Mouse (Mus musculus): ENCODE results near the gene Gck. TPM values are rescaled to one million over a fixed set of nuclear protein-coding genes. Genes with fewer than 3 reads are reported as not detected.

Gck gene
- polyA plus RNA-seq, 1 experiment from 2014 or later, result 0.84 TPM

GRCm38 (mm10) chr11:5920323-5920960 is 29.4 kb downstream of the Gck start:
- peak; percentile 58; the same call in 1 of the 2 replicates for ATAC-seq (ENCODE audit: insufficient read depth)
- Histone ChIP-seq H3K4me2 (0 out of 2 replicates have a peak overlapping the region, but pooled peaks have one; percentile 18), H3K36me3 (ENCODE audit: insufficient read depth) (no peaks in the 10 kb centered on the region)

GRCm38 (mm10) chr11:5919606-5920005 is 30.3 kb downstream of the Gck start:
- 74% methylated on average over 4 of the region's 4 CpGs for WGBS
- Histone ChIP-seq H3K27me3 (ENCODE audit: insufficient read depth, low read length) (no peaks in the 10 kb centered on the region), H3K36me3 (ENCODE audit: insufficient read depth) (no peaks in the 10 kb centered on the region), H3K4me3 (ENCODE audit: low read depth, low read length) (no peak overlapping the region), H3K4me2 (no peak overlapping the region), H3K9ac (no peak overlapping the region), H3K27ac (ENCODE audit: low read depth) (no peak overlapping the region), H3K9me3 (ENCODE audit: low read depth, low read length) (no peaks in the 10 kb centered on the region), H3K4me1 (ENCODE audit: insufficient read depth) (no peaks in the 10 kb centered on the region)
- no peak for TF ChIP-seq CTCF (IDR thresholded peaks at IDR 0.05; ENCODE audit: low read depth)
- ATAC-seq (ENCODE audit: insufficient read depth), result no peak
- no peak for DNase-seq

More at GRCm38 (mm10) chr11:5920323-5920960, 29.4 kb downstream of the Gck start:
- no peak overlapping the region for H3K4me3 ChIP-seq (ENCODE audit: low read depth, low read length)
- H3K9ac ChIP-seq, result no peak overlapping the region
- no peaks in the 10 kb centered on the region for H3K27me3 ChIP-seq (ENCODE audit: insufficient read depth, low read length)
- TF ChIP-seq CTCF (IDR thresholded peaks at IDR 0.05; ENCODE audit: low read depth), result no peak
- no peaks in the 10 kb centered on the region for H3K9me3 ChIP-seq (ENCODE audit: low read depth, low read length)
- H3K4me1 ChIP-seq (ENCODE audit: insufficient read depth), result no peaks in the 10 kb centered on the region
- WGBS, result 36% methylated on average over 17 of the region's 17 CpGs
- no peak overlapping the region for H3K27ac ChIP-seq (ENCODE audit: low read depth)
- peak; percentile 33 for DNase-seq

DNA sequence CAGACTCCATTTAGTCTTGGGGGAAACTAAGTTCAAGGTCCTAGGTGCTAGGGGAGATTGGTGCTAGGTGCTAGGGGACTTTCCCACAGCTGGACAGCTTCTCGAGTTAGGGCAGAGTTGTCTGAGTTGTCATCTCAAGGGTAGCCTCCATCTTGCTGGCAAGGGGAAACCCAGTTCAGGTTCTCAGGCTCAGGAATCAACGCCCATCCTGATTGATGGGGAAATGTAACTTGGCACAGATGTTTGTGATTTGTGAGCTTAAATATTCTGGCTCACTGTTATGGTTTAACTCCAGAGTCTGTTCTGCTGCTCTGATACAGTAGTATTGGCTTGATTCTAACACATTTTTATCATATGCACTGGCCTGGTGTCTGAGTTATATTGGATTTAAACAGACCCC is 31.8 kb downstream of the Gck start:
- Histone ChIP-seq H3K9me3 (ENCODE audit: low read depth, low read length) (no peaks in the 10 kb centered on the region), H3K27me3 (ENCODE audit: insufficient read depth, low read length) (no peaks in the 10 kb centered on the region), H3K4me1 (ENCODE audit: insufficient read depth) (no peaks in the 10 kb centered on the region), H3K9ac (no peak overlapping the region), H3K36me3 (ENCODE audit: insufficient read depth) (no peaks in the 10 kb centered on the region), H3K4me3 (ENCODE audit: low read depth, low read length) (no peak overlapping the region), H3K4me2 (no peak overlapping the region), H3K27ac (ENCODE audit: low read depth) (no peak overlapping the region)
- WGBS, result 53% methylated on average over 2 of the region's 2 CpGs
- ATAC-seq (ENCODE audit: insufficient read depth) (no peak), DNase-seq (no peak)
- TF ChIP-seq CTCF (IDR thresholded peaks at IDR 0.05; ENCODE audit: low read depth), result no peak

- H3K27ac ChIP-seq (ENCODE audit: low read depth), result no peak overlapping the region
- H3K4me1 ChIP-seq (ENCODE audit: insufficient read depth), result no peaks in the 10 kb centered on the region
- H3K4me2 ChIP-seq, result no peak overlapping the region
- DNase-seq, result no peak
- WGBS, result 65% methylated on average over 8 of the region's 8 CpGs
- no peaks in the 10 kb centered on the region for H3K9me3 ChIP-seq (ENCODE audit: low read depth, low read length)
- no peak for TF ChIP-seq CTCF (IDR thresholded peaks at IDR 0.05; ENCODE audit: low read depth)
- H3K9ac ChIP-seq, result no peak overlapping the region
- no peaks in the 10 kb centered on the region for H3K36me3 ChIP-seq (ENCODE audit: insufficient read depth)
- H3K4me3 ChIP-seq (ENCODE audit: low read depth, low read length), result no peak overlapping the region
- no peak for ATAC-seq (ENCODE audit: insufficient read depth)
- H3K27me3 ChIP-seq (ENCODE audit: insufficient read depth, low read length), result no peaks in the 10 kb centered on the region
These were observed 33.7 kb downstream of the Gck start for GRCm38 (mm10) chr11:5916178-5916548.

DNA sequence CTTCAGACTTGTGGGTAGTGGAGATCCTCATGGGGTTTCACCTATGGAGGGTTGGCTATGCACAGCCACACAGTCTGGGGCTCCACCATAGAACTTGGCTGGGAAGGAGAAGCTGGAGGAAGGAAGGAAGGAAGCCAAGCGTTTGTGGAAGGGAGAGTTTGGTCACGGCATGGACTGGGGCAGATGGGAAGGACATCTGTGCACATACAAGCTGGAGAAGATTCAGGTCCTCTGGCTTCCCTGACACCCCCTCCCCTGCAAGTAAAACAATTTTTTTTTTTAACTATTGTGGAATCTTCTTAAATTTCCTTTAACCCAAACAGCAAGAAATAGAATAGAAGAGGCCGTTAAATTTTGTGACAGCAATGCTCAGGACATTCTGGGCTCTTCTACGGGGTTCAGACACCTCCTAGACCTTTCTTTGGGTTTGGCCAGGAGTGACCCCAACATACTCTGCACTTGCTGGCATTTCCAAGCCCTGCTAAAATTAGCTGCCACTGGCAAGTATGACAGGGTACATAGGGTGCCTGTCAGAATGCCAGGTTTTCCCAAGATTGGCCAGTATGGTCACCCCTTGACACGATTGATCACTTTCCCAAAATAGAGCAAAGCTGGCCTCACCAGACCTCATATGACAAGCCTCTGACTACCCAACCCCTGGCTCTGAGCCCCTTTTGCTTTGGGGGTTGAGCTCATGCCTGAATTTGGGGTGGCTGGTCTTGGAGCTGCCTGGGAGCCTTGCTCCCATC is 34.3 kb downstream of the Gck start:
- DNase-seq (no peak), ATAC-seq (ENCODE audit: insufficient read depth) (no peak)
- Histone ChIP-seq H3K36me3 (ENCODE audit: insufficient read depth) (no peaks in the 10 kb centered on the region), H3K4me2 (no peak overlapping the region), H3K27ac (ENCODE audit: low read depth) (no peak overlapping the region), H3K9me3 (ENCODE audit: low read depth, low read length) (no peaks in the 10 kb centered on the region), H3K4me1 (ENCODE audit: insufficient read depth) (no peaks in the 10 kb centered on the region), H3K9ac (no peak overlapping the region), H3K4me3 (ENCODE audit: low read depth, low read length) (no peak overlapping the region), H3K27me3 (ENCODE audit: insufficient read depth, low read length) (no peaks in the 10 kb centered on the region)
- TF ChIP-seq CTCF (IDR thresholded peaks at IDR 0.05; ENCODE audit: low read depth), result no peak
- WGBS, result 64% methylated on average over 5 of the region's 5 CpGs

- 45% methylated on average over 5 of the region's 5 CpGs for WGBS
- H3K9me3 ChIP-seq (ENCODE audit: low read depth, low read length), result no peaks in the 10 kb centered on the region
- no peaks in the 10 kb centered on the region for H3K4me1 ChIP-seq (ENCODE audit: insufficient read depth)
- no peaks in the 10 kb centered on the region for H3K27me3 ChIP-seq (ENCODE audit: insufficient read depth, low read length)
- ATAC-seq (ENCODE audit: insufficient read depth), result no peak
- no peak overlapping the region for H3K27ac ChIP-seq (ENCODE audit: low read depth)
- no peaks in the 10 kb centered on the region for H3K36me3 ChIP-seq (ENCODE audit: insufficient read depth)
- no peak overlapping the region for H3K4me3 ChIP-seq (ENCODE audit: low read depth, low read length)
- DNase-seq, result no peak
- H3K9ac ChIP-seq, result no peak overlapping the region
- no peak for TF ChIP-seq CTCF (IDR thresholded peaks at IDR 0.05; ENCODE audit: low read depth)
- no peak overlapping the region for H3K4me2 ChIP-seq
These were observed 34.9 kb downstream of the Gck start for GRCm38 (mm10) chr11:5914940-5915339.

DNA sequence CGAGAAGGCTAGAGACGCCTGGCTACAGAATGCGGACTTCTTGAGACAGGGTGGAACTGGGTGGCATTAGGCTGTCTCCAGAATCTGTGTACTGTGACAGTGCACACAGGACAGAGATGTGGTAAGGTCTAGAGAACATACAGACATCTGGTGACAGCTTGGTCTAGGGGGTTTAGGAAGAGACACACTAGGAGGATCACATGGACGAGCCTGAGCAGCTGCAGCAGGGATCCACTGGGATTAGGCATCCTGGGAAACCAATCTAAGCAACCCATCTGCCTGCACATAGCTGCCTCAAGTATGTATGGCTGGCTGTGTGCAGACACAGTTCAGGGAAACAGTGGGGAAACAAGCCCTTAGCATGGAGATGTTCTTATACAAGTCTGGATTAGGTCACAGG is 35.9 kb downstream of the Gck start:
- TF ChIP-seq CTCF (IDR thresholded peaks at IDR 0.05; ENCODE audit: low read depth), result no peak
- no peaks in the 10 kb centered on the region for H3K9me3 ChIP-seq (ENCODE audit: low read depth, low read length)
- no peak for ATAC-seq (ENCODE audit: insufficient read depth)
- H3K4me1 ChIP-seq (ENCODE audit: insufficient read depth), result no peaks in the 10 kb centered on the region
- 79% methylated on average over 4 of the region's 4 CpGs for WGBS
- DNase-seq, result no peak
- H3K27me3 ChIP-seq (ENCODE audit: insufficient read depth, low read length), result no peaks in the 10 kb centered on the region
- H3K4me2 ChIP-seq, result no peak overlapping the region
- H3K4me3 ChIP-seq (ENCODE audit: low read depth, low read length), result no peak overlapping the region
- H3K36me3 ChIP-seq (ENCODE audit: insufficient read depth), result no peaks in the 10 kb centered on the region
- no peak overlapping the region for H3K9ac ChIP-seq
- no peak overlapping the region for H3K27ac ChIP-seq (ENCODE audit: low read depth)
